Mouse (Mus musculus): Measurements from ENCODE around the gene Klhl11.

The Klhl11 gene

GRCm38 (mm10) chr11:100472197-100472934 is at the start of gene Klhl11:
TSS of gene Klhl11 (minus strand) at chr11:100472741.
- DNase-seq: peak; percentile 90

GRCm38 (mm10) chr11:100520838-100521237 is 48.3 kb upstream of the Klhl11 start:
- no peak for DNase-seq

GRCm38 (mm10) chr11:100519188-100519587 is 46.6 kb upstream of the Klhl11 start:
- no peak for DNase-seq

- no peak for DNase-seq
These were observed 45.6 kb upstream of the Klhl11 start for GRCm38 (mm10) chr11:100518188-100518591.

- no peak for DNase-seq
These were observed 43.8 kb upstream of the Klhl11 start for GRCm38 (mm10) chr11:100516291-100516690.

GRCm38 (mm10) chr11:100515789-100516188 is 43.2 kb upstream of the Klhl11 start:
- DNase-seq: no peak

GRCm38 (mm10) chr11:100515061-100515460 is 42.5 kb upstream of the Klhl11 start:
- no peak for DNase-seq

GRCm38 (mm10) chr11:100513716-100514115 is 41.2 kb upstream of the Klhl11 start:
- DNase-seq: no peak

- peak; percentile 27 for DNase-seq
These were observed 39.8 kb upstream of the Klhl11 start for GRCm38 (mm10) chr11:100512384-100512783.

GRCm38 (mm10) chr11:100510556-100510955 is 38.0 kb upstream of the Klhl11 start:
- no peak for DNase-seq

- no peak for DNase-seq
These were observed 33.5 kb upstream of the Klhl11 start for GRCm38 (mm10) chr11:100505997-100506396.

GRCm38 (mm10) chr11:100504990-100505660 is 32.6 kb upstream of the Klhl11 start:
- no peak for DNase-seq

GRCm38 (mm10) chr11:100501321-100501720 is 28.8 kb upstream of the Klhl11 start:
- DNase-seq: no peak

- DNase-seq: no peak
These were observed 28.1 kb upstream of the Klhl11 start for GRCm38 (mm10) chr11:100500651-100501050.

- no peak for DNase-seq
These were observed 27.7 kb upstream of the Klhl11 start for GRCm38 (mm10) chr11:100500241-100500640.

- no peak for DNase-seq
These were observed 21.2 kb upstream of the Klhl11 start for GRCm38 (mm10) chr11:100493771-100494170.

- DNase-seq: no peak
These were observed 18.4 kb upstream of the Klhl11 start for GRCm38 (mm10) chr11:100490951-100491350.

- peak; percentile 46 for DNase-seq
These were observed 13.4 kb upstream of the Klhl11 start for GRCm38 (mm10) chr11:100485801-100486538.

GRCm38 (mm10) chr11:100484461-100484860 is 11.9 kb upstream of the Klhl11 start:
- no peak for DNase-seq

GRCm38 (mm10) chr11:100479152-100479551 is 6.6 kb upstream of the Klhl11 start:
- DNase-seq: no peak

GRCm38 (mm10) chr11:100476281-100476680 is 3.7 kb upstream of the Klhl11 start:
- DNase-seq: peak; percentile 12

GRCm38 (mm10) chr11:100472935-100473295 is 374 bp upstream of the Klhl11 start:
- DNase-seq: no peak

GRCm38 (mm10) chr11:100471352-100472196 is 967 bp downstream of the Klhl11 start:
- no peak for DNase-seq
